Comparison of ENCODE assay signal across 27 mouse cellular contexts in the genomic region with DNA sequence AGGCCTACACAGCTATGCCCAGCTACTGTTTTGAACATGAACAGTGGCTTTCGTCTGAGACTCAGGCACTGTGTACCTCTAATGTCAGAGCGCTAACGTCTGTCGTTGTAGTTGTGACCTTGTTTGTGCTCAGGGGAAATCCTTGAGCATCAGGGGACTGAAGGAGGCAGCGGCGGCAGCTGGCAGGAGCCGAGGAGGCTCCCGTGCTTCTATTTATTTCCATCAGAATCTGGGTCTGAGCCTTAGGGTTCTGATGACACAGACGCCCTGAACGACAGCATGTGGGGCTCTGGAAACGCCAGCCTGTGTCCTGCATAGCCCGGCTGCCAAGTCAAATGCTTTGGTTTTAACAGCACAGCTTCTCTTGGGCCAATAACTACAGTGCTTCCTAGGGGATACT. TPM values are rescaled to one million over a fixed set of nuclear protein-coding genes. Genes with fewer than 3 reads are reported as not detected.
DNase-seq lines count a peak whose midpoint lies in the region; ATAC-seq and TF ChIP-seq lines count a peak whose summit lies in the region.
"Had no signal": no experiment of that assay in that cellular context is flagged by ENCODE, and none has a peak within 500 bp of the region (broad histone marks: within the 10 kb centered on the region; RNA-seq: fewer than 3 reads in every experiment).

No protein-coding gene starts in this region.

- H3K27ac ChIP-seq in gastrocnemius, adult 2 months = peak overlapping the region; percentile 78
- no peak overlapping the region for H3K27ac ChIP-seq in midbrain, embryonic 11.5 days (ENCODE audit: low read depth, low read length)
- H3K27ac ChIP-seq in midbrain, embryonic 13.5 days = no peak overlapping the region
- H3K27ac ChIP-seq: embryonic facial prominence, embryonic 12.5 days; embryonic facial prominence, embryonic 15.5 days; heart, embryonic 13.5 days; hindbrain, embryonic 14.5 days; hindbrain, postnatal 0 days had no signal

- ATAC-seq in midbrain, embryonic 11.5 days (ENCODE audit: low FRiP score) = no peak
- no peak for ATAC-seq in midbrain, embryonic 13.5 days
- ATAC-seq: forebrain, embryonic 14.5 days; forebrain, postnatal 0 days; hindbrain, postnatal 0 days; inflammation-experienced regulatory T-cells, adult 6 months; intestine, embryonic 16.5 days; Patski had no signal

- H3K9ac ChIP-seq in midbrain, embryonic 11.5 days (ENCODE audit: low read length) = no peak overlapping the region
- no peak overlapping the region for H3K9ac ChIP-seq in midbrain, embryonic 13.5 days (replicated peaks)
- H3K9ac ChIP-seq: embryonic facial prominence, embryonic 12.5 days; embryonic facial prominence, embryonic 15.5 days; forebrain, postnatal 0 days; heart, embryonic 13.5 days; hindbrain, embryonic 14.5 days had no signal

- no peaks in the 10 kb centered on the region for H3K9me3 ChIP-seq in midbrain, embryonic 11.5 days (ENCODE audit: control insufficient read depth, low read length)
- no peaks in the 10 kb centered on the region for H3K9me3 ChIP-seq in midbrain, embryonic 13.5 days
- H3K9me3 ChIP-seq: embryonic facial prominence, embryonic 12.5 days; embryonic facial prominence, embryonic 15.5 days; G1E; heart, embryonic 13.5 days had no signal

- H3K36me3 ChIP-seq in midbrain, embryonic 11.5 days (ENCODE audit: control insufficient read depth, insufficient read depth, low read length) = no peaks in the 10 kb centered on the region
- H3K36me3 ChIP-seq in midbrain, embryonic 13.5 days = no peaks in the 10 kb centered on the region
- H3K36me3 ChIP-seq: embryonic facial prominence, embryonic 12.5 days; embryonic facial prominence, embryonic 15.5 days; G1E; heart, embryonic 13.5 days had no signal

- intact Hi-C loops in gastrocnemius, adult 2 months (cut with DNase I) = no loop called here

- H3K4me3 ChIP-seq in gastrocnemius, adult 2 months = no peak overlapping the region
- H3K4me3 ChIP-seq in midbrain, embryonic 11.5 days (ENCODE audit: low read depth, low read length) = no peak overlapping the region
- no peak overlapping the region for H3K4me3 ChIP-seq in midbrain, embryonic 13.5 days (replicated peaks)
- H3K4me3 ChIP-seq: embryonic facial prominence, embryonic 12.5 days; embryonic facial prominence, embryonic 15.5 days; heart, embryonic 13.5 days had no signal

- no peaks in the 10 kb centered on the region for H3K27me3 ChIP-seq in midbrain, embryonic 11.5 days (ENCODE audit: control insufficient read depth, insufficient read depth, low read length)
- peaks cover 5% of the 10 kb centered on the region; the same call in 1 of the 2 replicates for H3K27me3 ChIP-seq in midbrain, embryonic 13.5 days
- H3K27me3 ChIP-seq: Patski had no signal

- TF ChIP-seq CTCF in gastrocnemius, adult 2 months (IDR thresholded peaks at IDR 0.05) = no peak

- DNase-seq in adrenal gland, postnatal 14 days = peak; percentile 56
- no peak for DNase-seq in adrenal gland, adult 2 months
- DNase-seq in gastrocnemius, adult 2 months = peak; percentile 66
- no peak for DNase-seq in gastrocnemius, postnatal 10 days
- peak; percentile 21 for DNase-seq in midbrain, embryonic 11.5 days (ENCODE audit: low spot score, missing footprints)
- DNase-seq in layer of hippocampus, adult 9-11 months = no peak
- DNase-seq: adrenal gland, adult 8-10 months; cerebellum, adult 11-12 months; cerebellum, adult 9-11 months; forebrain, postnatal 0 days; gastrocnemius, postnatal 36 days; heart, postnatal 14 days; heart, postnatal 4 days; kidney, adult 18-20 months had no signal

- no peaks in the 10 kb centered on the region for H3K4me1 ChIP-seq in midbrain, embryonic 11.5 days (ENCODE audit: control insufficient read depth, insufficient read depth, low read length)
- peaks cover 9% of the 10 kb centered on the region; the same call in 1 of the 2 replicates for H3K4me1 ChIP-seq in midbrain, embryonic 13.5 days (replicated peaks)
- H3K4me1 ChIP-seq: embryonic facial prominence, embryonic 12.5 days had no signal

- H3K4me2 ChIP-seq in midbrain, embryonic 11.5 days = no peak overlapping the region
- H3K4me2 ChIP-seq in midbrain, embryonic 13.5 days (replicated peaks) = no peak overlapping the region
- H3K4me2 ChIP-seq: embryonic facial prominence, embryonic 12.5 days; embryonic facial prominence, embryonic 15.5 days; heart, embryonic 13.5 days; hindbrain, embryonic 14.5 days had no signal

- 85% methylated on average over 12 of the region's 12 CpGs for WGBS in midbrain, embryonic 11.5 days
- WGBS in midbrain, embryonic 13.5 days = 85% methylated on average over 12 of the region's 12 CpGs

RNA-seq across cellular contexts. Expression of gene Pink1, which starts 8.9 kb away (rescaled TPM):
- 149 and 151 TPM in 2 replicates for total RNA-seq in adrenal gland, postnatal 14 days (2021)
- 100 to 1,000 TPM; 145 to 180 TPM for total RNA-seq in adrenal gland, adult 2 months (2021)
- 371 and 378 TPM in 2 replicates for polyA plus RNA-seq in adrenal gland, adult 2 months (2012; rRNA removed)
- 100 to 1,000 TPM; 652 to 780 TPM for total RNA-seq in gastrocnemius, adult 2 months (2021)
- total RNA-seq in gastrocnemius, postnatal 10 days (2021) = 100 to 1,000 TPM; 228 to 240 TPM
- polyA plus RNA-seq in midbrain, embryonic 11.5 days (2014; fragmentation: Nextera tagmentation; extraction: Ambion mirVana) = 21.6 and 22.4 TPM in 2 replicates
- 79.8 and 89.2 TPM in 2 replicates for polyA plus RNA-seq in midbrain, embryonic 13.5 days (2015; fragmentation: Nextera tagmentation; extraction: Ambion mirVana)

RNA-seq across cellular contexts. Expression of gene Ddost, which starts 30.5 kb away (rescaled TPM):
- 113 and 115 TPM in 2 replicates for total RNA-seq in adrenal gland, postnatal 14 days (2021)
- 100 to 1,000 TPM; 116 to 131 TPM for total RNA-seq in adrenal gland, adult 2 months (2021)
- polyA plus RNA-seq in adrenal gland, adult 2 months (2012; rRNA removed) = 320 and 326 TPM in 2 replicates
- total RNA-seq in gastrocnemius, adult 2 months (2021) = 10 to 100 TPM; 29.1 to 34.3 TPM
- total RNA-seq in gastrocnemius, postnatal 10 days (2021) = 10 to 100 TPM; 74.4 to 82.9 TPM
- polyA plus RNA-seq in midbrain, embryonic 11.5 days (2014; fragmentation: Nextera tagmentation; extraction: Ambion mirVana) = 209 and 219 TPM in 2 replicates
- polyA plus RNA-seq in midbrain, embryonic 13.5 days (2015; fragmentation: Nextera tagmentation; extraction: Ambion mirVana) = 192 and 200 TPM in 2 replicates

RNA-seq across cellular contexts. Expression of gene Cda, which starts 32.8 kb away (rescaled TPM):
- total RNA-seq in adrenal gland, postnatal 14 days (2021) = 10.4 and 11.5 TPM in 2 replicates
- total RNA-seq in adrenal gland, adult 2 months (2021) = 10 to 100 TPM; 11.2 to 15.5 TPM
- 26.4 and 31.5 TPM in 2 replicates for polyA plus RNA-seq in adrenal gland, adult 2 months (2012; rRNA removed)
- 1 to 10 TPM in 1 of 2 experiments, under 1 TPM in 1; 0.56 to 1.2 TPM for total RNA-seq in gastrocnemius, adult 2 months (2021)
- 1 to 10 TPM; 2.5 to 2.8 TPM for total RNA-seq in gastrocnemius, postnatal 10 days (2021)
- polyA plus RNA-seq in midbrain, embryonic 11.5 days (2014; fragmentation: Nextera tagmentation; extraction: Ambion mirVana) = 1.7 and 2.0 TPM in 2 replicates
- 2.2 and 2.6 TPM in 2 replicates for polyA plus RNA-seq in midbrain, embryonic 13.5 days (2015; fragmentation: Nextera tagmentation; extraction: Ambion mirVana)
- total RNA-seq: CH12.LX; common myeloid progenitor, adult 5-6 weeks; G1E had no signal
- polyA plus RNA-seq: G1E; inflammation-experienced regulatory T-cells, adult 6 months had no signal

Comparison
In these comparisons a context has a peak if more than half of its experiments do, and no peak if none do; other contexts are left out.
1. DNase-seq: peak in adrenal gland, postnatal 14 days (single experiment), gastrocnemius, adult 2 months (single experiment) and midbrain, embryonic 11.5 days (single experiment); none in adrenal gland, adult 2 months (single experiment), gastrocnemius, postnatal 10 days (single experiment) and layer of hippocampus, adult 9-11 months (single experiment).